Mouse (Mus musculus) ES-Bruce4 (cell line): ENCODE data around the gene Sept9. TPM values are rescaled to one million over a fixed set of nuclear protein-coding genes. Genes with fewer than 3 reads are reported as not detected.
A peak's percentile ranks its signal among the peaks of the same experiment; 100 is the strongest.

ENCODE experiments used
- H3K27ac ChIP-seq: 2 replicates; pipeline ENCODE4 v1.5.1; 2012; ENCODE audit warnings: low read length, inconsistent platforms; ENCODE audit not compliant: insufficient read depth
- H3K27me3 ChIP-seq: 2 replicates; pipeline ENCODE4 v1.6.1; 2012; ENCODE audit warnings: mild to moderate bottlenecking, low read length, inconsistent platforms; ENCODE audit not compliant: control insufficient read depth, poor library complexity, insufficient read depth, severe bottlenecking
- H3K36me3 ChIP-seq: 2 replicates; pipeline ENCODE4 v1.6.1; 2012; ENCODE audit warnings: inconsistent platforms, mild to moderate bottlenecking, low read length, moderate library complexity; ENCODE audit not compliant: control insufficient read depth, poor library complexity, insufficient read depth, severe bottlenecking
- H3K4me1 ChIP-seq: one replicate; pipeline ENCODE4 v1.8.1; 2011; ENCODE audit warnings: low read length; ENCODE audit not compliant: control insufficient read depth, insufficient read depth
- H3K4me3 ChIP-seq: 2 replicates; pipeline ENCODE4 v1.5.1; 2011; ENCODE audit warnings: low read depth, mild to moderate bottlenecking, low read length
- H3K9ac ChIP-seq: 2 replicates; pipeline ENCODE4 v1.6.1; 2012; ENCODE audit warnings: low read depth, mild to moderate bottlenecking, inconsistent platforms; ENCODE audit not compliant: poor library complexity, severe bottlenecking
- H3K9me3 ChIP-seq: replicated peaks from 2 replicates; pipeline ENCODE4 v1.6.1; 2012; ENCODE audit warnings: mild to moderate bottlenecking, low read length, inconsistent platforms; ENCODE audit not compliant: control insufficient read depth, poor library complexity, insufficient read depth, severe bottlenecking
- CTCF ChIP-seq: IDR thresholded peaks from one replicate; pipeline ENCODE4 v1.8.1; 2011; ENCODE audit warnings: low read depth, low read length
- EP300 ChIP-seq: IDR thresholded peaks from 2 replicates; pipeline ENCODE4 v1.6.1; 2011; ENCODE audit warnings: low read depth, low read length; ENCODE audit not compliant: insufficient read depth
- POLR2A ChIP-seq: IDR thresholded peaks from one replicate; pipeline ENCODE4 v1.8.1; 2011; ENCODE audit warnings: low read length; ENCODE audit not compliant: insufficient read depth
- polyA plus RNA-seq: library from polyadenylated mRNA; stranded (reverse); fragments of >200 nt; gene quantifications from 2 replicates; pipeline ENCODE4 v1.2.4, GENCODE M21; 2011; ENCODE audit warnings: low read depth; ENCODE audit not compliant: missing spikeins, insufficient read depth, insufficient read length

Gene Sept9
- polyA plus RNA-seq, 1 experiment = 123 TPM

- Histone ChIP-seq H3K4me1 (no peaks in the 10 kb centered on the region), H3K27me3 (no peaks in the 10 kb centered on the region), H3K9me3 (no peaks in the 10 kb centered on the region), H3K36me3 (no peaks in the 10 kb centered on the region), H3K4me3 (no peak overlapping the region), H3K27ac (no peak overlapping the region), H3K9ac (no peak overlapping the region)
- TF ChIP-seq EP300 (no peak), POLR2A (no peak), CTCF (peak; percentile 80)
Observed at GRCm38 (mm10) chr11:117238169-117238568, 38.7 kb downstream of the Sept9 start.

GRCm38 (mm10) chr11:117239617-117240016 lies 40.2 kb downstream of the Sept9 start:
- Histone ChIP-seq H3K9ac (no peak overlapping the region), H3K4me3 (no peak overlapping the region), H3K27me3 (no peaks in the 10 kb centered on the region), H3K9me3 (no peaks in the 10 kb centered on the region), H3K27ac (no peak overlapping the region), H3K4me1 (no peaks in the 10 kb centered on the region), H3K36me3 (no peaks in the 10 kb centered on the region)
- TF ChIP-seq EP300 = no peak
- no peak for TF ChIP-seq POLR2A
- no peak for TF ChIP-seq CTCF

GRCm38 (mm10) chr11:117240322-117240721 lies 40.9 kb downstream of the Sept9 start:
- Histone ChIP-seq H3K27ac (no peak overlapping the region), H3K9ac (no peak overlapping the region), H3K36me3 (no peaks in the 10 kb centered on the region), H3K9me3 (no peaks in the 10 kb centered on the region), H3K4me3 (no peak overlapping the region), H3K4me1 (no peaks in the 10 kb centered on the region), H3K27me3 (no peaks in the 10 kb centered on the region)
- no peak for TF ChIP-seq EP300
- no peak for TF ChIP-seq CTCF
- no peak for TF ChIP-seq POLR2A

GRCm38 (mm10) chr11:117240861-117241738 lies 41.6 kb downstream of the Sept9 start:
- no peak overlapping the region for H3K9ac ChIP-seq
- H3K4me3 ChIP-seq = no peak overlapping the region
- no peaks in the 10 kb centered on the region for H3K36me3 ChIP-seq
- H3K9me3 ChIP-seq = no peaks in the 10 kb centered on the region
- no peaks in the 10 kb centered on the region for H3K4me1 ChIP-seq
- TF ChIP-seq POLR2A = no peak
- TF ChIP-seq CTCF = no peak
- no peak for TF ChIP-seq EP300
- no peak overlapping the region for H3K27ac ChIP-seq
- no peaks in the 10 kb centered on the region for H3K27me3 ChIP-seq

- TF ChIP-seq POLR2A = no peak
- no peak for TF ChIP-seq CTCF
- no peaks in the 10 kb centered on the region for H3K36me3 ChIP-seq
- H3K9ac ChIP-seq = no peak overlapping the region
- H3K4me1 ChIP-seq = no peaks in the 10 kb centered on the region
- H3K27ac ChIP-seq = no peak overlapping the region
- no peak overlapping the region for H3K4me3 ChIP-seq
- H3K9me3 ChIP-seq = no peaks in the 10 kb centered on the region
- H3K27me3 ChIP-seq = no peaks in the 10 kb centered on the region
Observed at GRCm38 (mm10) chr11:117242339-117243084, 43.1 kb downstream of the Sept9 start.
